In genomic region chr17:3734286-3734685, GRCm38 (mm10) we compare ENCODE assay signal across 32 mouse cellular contexts. TPM values are rescaled to one million over a fixed set of nuclear protein-coding genes. Genes with fewer than 3 reads are reported as not detected.
"Had no signal": no experiment of that assay in that cellular context is flagged by ENCODE, and none has a peak within 500 bp of the region (broad histone marks: within the 10 kb centered on the region; RNA-seq: fewer than 3 reads in every experiment).

No protein-coding gene starts in this region.

- DNase-seq: kidney, adult 18-20 months; kidney, adult 9 months; kidney, postnatal 14 days; kidney, postnatal 4 days; layer of hippocampus, adult 9-11 months; liver, embryonic 13.5 days; lung, adult 2 months; lung, postnatal 14 days; lung, postnatal 4 days; midbrain, embryonic 14.5 days; right cerebral cortex, adult 18-20 months; right cerebral cortex, postnatal 14 days; right cerebral cortex, postnatal 4 days; thymus, adult 18-20 months; thymus, postnatal 36 days had no signal

RNA-seq across cellular contexts. Expression of gene Nox3, which starts 38.2 kb away (rescaled TPM):
- total RNA-seq: layer of hippocampus, adult 18-20 months; layer of hippocampus, postnatal 25 days; liver, adult 2 months; megakaryocyte progenitor cell, adult 5-6 weeks; megakaryocyte-erythroid progenitor cell, adult 5-6 weeks; midbrain, postnatal 0 days had no signal
- polyA plus RNA-seq: kidney, embryonic 16.5 days; limb, embryonic 11.5 days; limb, embryonic 14.5 days; liver, adult 2 months; liver, embryonic 13.5 days; liver, embryonic 16.5 days; lung, adult 2 months; lung, embryonic 16.5 days; midbrain, embryonic 11.5 days; midbrain, embryonic 14.5 days; midbrain, postnatal 0 days; neural tube, embryonic 11.5 days; neural tube, embryonic 14.5 days; stomach, embryonic 14.5 days; stomach, postnatal 0 days; urinary bladder, adult 2 months had no signal
